Mouse (Mus musculus) embryonic fibroblast, embryonic 13.5 days (primary cell): ENCODE results near the gene Rtkn2.

ENCODE experiments used
- CTCF ChIP-seq: IDR thresholded peaks from 2 replicates; pipeline ENCODE4 v1.5.1; 2011; ENCODE audit warnings: mild to moderate bottlenecking, control low read depth, low read length, moderate library complexity, borderline replicate concordance; ENCODE audit not compliant: insufficient read depth
- POLR2A ChIP-seq: IDR thresholded peaks from 2 replicates; pipeline ENCODE4 v1.6.1; 2011; ENCODE audit warnings: low read depth, mild to moderate bottlenecking, control low read depth, low read length, moderate library complexity

DNA sequence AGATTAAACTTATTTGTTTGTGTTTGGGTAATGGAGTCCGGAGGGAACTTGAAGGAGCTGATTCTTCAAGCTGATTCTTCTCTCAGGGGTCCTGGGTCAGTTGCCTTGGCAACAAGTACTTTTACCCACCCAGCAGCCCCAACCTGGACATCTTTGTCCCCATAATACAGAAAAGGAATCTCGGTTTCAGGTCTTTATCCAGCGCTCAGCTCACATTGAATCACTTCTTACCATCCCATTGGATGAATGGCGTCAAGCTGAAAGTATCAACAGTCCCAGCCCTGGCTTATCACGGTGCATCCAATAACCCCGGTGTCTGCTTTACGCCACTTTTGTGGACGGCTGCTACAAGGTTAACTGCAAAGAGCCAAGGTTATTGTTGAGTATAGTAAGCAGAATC, 89.1 kb downstream of the Rtkn2 start:
- TF ChIP-seq CTCF (no peak), POLR2A (no peak)
